Mouse (Mus musculus) liver, postnatal 0 days (tissue): ENCODE results near the gene Hmcn1. TPM values are rescaled to one million over a fixed set of nuclear protein-coding genes. Genes with fewer than 3 reads are reported as not detected.
A peak's percentile ranks its signal among the peaks of the same experiment; 100 is the strongest.

Experiments used
- ATAC-seq: fragments of 200-750 bp; cut with Nextera tagmentation; 2 replicates; pipeline ENCODE4 v1.8.0; 2017; ENCODE audit warnings: mild to moderate bottlenecking, moderate library complexity
- DNase-seq: peaks from one replicate; pipeline ENCODE4 v3.0.0-alpha.2; 2016
- H3K27ac ChIP-seq: fragments of 300-500 bp; sonication (generic); 2 replicates; pipeline ENCODE4 v1.5.1; 2014; ENCODE audit warnings: antibody characterized with exemption, moderate library complexity, mild to moderate bottlenecking, low read depth
- H3K27me3 ChIP-seq: fragments of 300-500 bp; sonication (generic); 2 replicates; pipeline ENCODE4 v1.6.1; 2014; ENCODE audit warnings: low read length, control low read depth, mixed read lengths; ENCODE audit not compliant: insufficient read depth
- H3K36me3 ChIP-seq: fragments of 300-500 bp; sonication (generic); replicated peaks from 2 replicates; pipeline ENCODE4 v1.6.1; 2014; ENCODE audit warnings: mild to moderate bottlenecking, control low read depth, low read length, moderate library complexity, mixed read lengths; ENCODE audit not compliant: insufficient read depth
- H3K4me1 ChIP-seq: fragments of 300-500 bp; sonication (generic); 2 replicates; pipeline ENCODE4 v1.6.1; 2014; ENCODE audit warnings: antibody characterized with exemption, mild to moderate bottlenecking, control low read depth; ENCODE audit not compliant: insufficient read depth
- H3K4me2 ChIP-seq: fragments of 300-500 bp; sonication (generic); 2 replicates; pipeline ENCODE4 v1.6.1; 2014; ENCODE audit warnings: low read depth, mild to moderate bottlenecking, low read length, moderate library complexity, mixed read lengths
- H3K4me3 ChIP-seq: fragments of 300-500 bp; sonication (generic); 2 replicates; pipeline ENCODE4 v1.5.1; 2014; ENCODE audit warnings: low read depth, low read length
- H3K9ac ChIP-seq: fragments of 300-500 bp; sonication (generic); replicated peaks from 2 replicates; pipeline ENCODE4 v1.6.1; 2014; ENCODE audit warnings: mild to moderate bottlenecking, moderate library complexity
- H3K9me3 ChIP-seq: fragments of 300-500 bp; sonication (generic); 2 replicates; pipeline ENCODE4 v1.6.1; 2016; ENCODE audit warnings: mild to moderate bottlenecking, control low read depth, low read length, mixed read lengths
- CTCF ChIP-seq: sonication (generic); IDR thresholded peaks from 2 replicates; pipeline ENCODE4 v1.5.1; 2016; ENCODE audit warnings: antibody characterized with exemption, low read depth
- EP300 ChIP-seq: IDR thresholded peaks from 2 replicates; pipeline ENCODE4 v1.6.1; 2016; ENCODE audit warnings: antibody characterized with exemption, low read depth, mild to moderate bottlenecking
- WGBS: fragments of 180-500 bp; shearing (Covaris S2); extraction: QIAGEN DNeasy Blood & Tissue Kit; methylation state at CpG from one replicate; pipeline ENCODE4 v1.1.7; 2014; ENCODE audit not compliant: insufficient replicate concordance; 5-methylcytosine and 5-hydroxymethylcytosine counted together
- polyA plus RNA-seq: library from polyadenylated mRNA; unstranded; fragments of >200 nt; fragmentation: Nextera tagmentation; extraction: Ambion mirVana; gene quantifications from 2 replicates; pipeline ENCODE4 v1.2.1, GENCODE M21; 2015

Gene Hmcn1
- polyA plus RNA-seq, 1 experiment from 2014 or later: 2.4 TPM

GRCm38 (mm10) chr1:150813381-150813780 is 179.9 kb downstream of the Hmcn1 start:
- TF ChIP-seq CTCF (no peak), EP300 (no peak)
- ATAC-seq: no peak
- no peak for DNase-seq

GRCm38 (mm10) chr1:150806864-150807263 is 186.4 kb downstream of the Hmcn1 start:
- Histone ChIP-seq H3K27me3 (no peaks in the 10 kb centered on the region), H3K9ac (no peak overlapping the region), H3K4me1 (no peaks in the 10 kb centered on the region), H3K4me2 (no peak overlapping the region), H3K27ac (no peak overlapping the region), H3K4me3 (no peak overlapping the region), H3K36me3 (no peaks in the 10 kb centered on the region), H3K9me3 (no peaks in the 10 kb centered on the region)
- ATAC-seq (no peak), DNase-seq (no peak)
- TF ChIP-seq CTCF (no peak), EP300 (no peak)
- WGBS: 71% methylated on average over 3 of the region's 3 CpGs

More at GRCm38 (mm10) chr1:150813381-150813780, 179.9 kb downstream of the Hmcn1 start:
- Histone ChIP-seq H3K4me1 (no peaks in the 10 kb centered on the region), H3K4me2 (no peak overlapping the region), H3K36me3 (no peaks in the 10 kb centered on the region), H3K9me3 (no peaks in the 10 kb centered on the region), H3K4me3 (no peak overlapping the region), H3K27ac (no peak overlapping the region), H3K9ac (no peak overlapping the region), H3K27me3 (no peaks in the 10 kb centered on the region)

GRCm38 (mm10) chr1:150805466-150805865 is 187.8 kb downstream of the Hmcn1 start:
- ATAC-seq (no peak), DNase-seq (no peak)
- H3K4me2 ChIP-seq: no peak overlapping the region
- H3K27me3 ChIP-seq: no peaks in the 10 kb centered on the region
- TF ChIP-seq EP300: no peak
- WGBS: 90% methylated on average over 2 of the region's 2 CpGs
- no peaks in the 10 kb centered on the region for H3K4me1 ChIP-seq
- no peak overlapping the region for H3K9ac ChIP-seq
- no peaks in the 10 kb centered on the region for H3K9me3 ChIP-seq
- no peak overlapping the region for H3K27ac ChIP-seq
- H3K4me3 ChIP-seq: no peak overlapping the region
- no peaks in the 10 kb centered on the region for H3K36me3 ChIP-seq

GRCm38 (mm10) chr1:150804235-150805099 is 188.8 kb downstream of the Hmcn1 start:
- 78% methylated on average over 9 of the region's 9 CpGs for WGBS

GRCm38 (mm10) chr1:150802642-150803041 is 190.6 kb downstream of the Hmcn1 start:
- Histone ChIP-seq H3K4me2 (no peak overlapping the region), H3K27ac (no peak overlapping the region), H3K36me3 (no peaks in the 10 kb centered on the region), H3K9me3 (no peaks in the 10 kb centered on the region), H3K4me3 (no peak overlapping the region), H3K4me1 (no peaks in the 10 kb centered on the region), H3K9ac (no peak overlapping the region), H3K27me3 (no peaks in the 10 kb centered on the region)
- DNase-seq (no peak), ATAC-seq (no peak)
- TF ChIP-seq EP300 (no peak), CTCF (no peak)
- WGBS: 80% methylated on average over 12 of the region's 12 CpGs

More at GRCm38 (mm10) chr1:150804235-150805099, 188.8 kb downstream of the Hmcn1 start:
- H3K4me3 ChIP-seq: no peak overlapping the region
- ATAC-seq: no peak
- no peaks in the 10 kb centered on the region for H3K36me3 ChIP-seq
- no peak overlapping the region for H3K4me2 ChIP-seq
- no peak overlapping the region for H3K27ac ChIP-seq
- no peaks in the 10 kb centered on the region for H3K9me3 ChIP-seq
- H3K27me3 ChIP-seq: no peaks in the 10 kb centered on the region
- TF ChIP-seq EP300: no peak
- TF ChIP-seq CTCF: no peak
- no peak overlapping the region for H3K9ac ChIP-seq
- no peak for DNase-seq
- H3K4me1 ChIP-seq: no peaks in the 10 kb centered on the region

GRCm38 (mm10) chr1:150800611-150801263 is 192.5 kb downstream of the Hmcn1 start:
- DNase-seq: no peak
- no peaks in the 10 kb centered on the region for H3K4me1 ChIP-seq
- 72% methylated on average over 8 of the region's 8 CpGs for WGBS
- no peaks in the 10 kb centered on the region for H3K9me3 ChIP-seq
- H3K27me3 ChIP-seq: no peaks in the 10 kb centered on the region
- no peak overlapping the region for H3K9ac ChIP-seq
- H3K36me3 ChIP-seq: no peaks in the 10 kb centered on the region
- H3K4me2 ChIP-seq: no peak overlapping the region
- TF ChIP-seq EP300: no peak
- TF ChIP-seq CTCF: no peak
- 0 out of 2 replicates have a peak overlapping the region, but pooled peaks have one; percentile 22 for H3K27ac ChIP-seq
- no peak overlapping the region for H3K4me3 ChIP-seq
- ATAC-seq: no peak
